Mouse (Mus musculus): ENCODE data around the gene Fndc3a. TPM values are rescaled to one million over a fixed set of nuclear protein-coding genes. Genes with fewer than 3 reads are reported as not detected.

The Fndc3a gene
- polyA plus RNA-seq, 1 experiment from 2014 or later, result 44.5 TPM

DNA sequence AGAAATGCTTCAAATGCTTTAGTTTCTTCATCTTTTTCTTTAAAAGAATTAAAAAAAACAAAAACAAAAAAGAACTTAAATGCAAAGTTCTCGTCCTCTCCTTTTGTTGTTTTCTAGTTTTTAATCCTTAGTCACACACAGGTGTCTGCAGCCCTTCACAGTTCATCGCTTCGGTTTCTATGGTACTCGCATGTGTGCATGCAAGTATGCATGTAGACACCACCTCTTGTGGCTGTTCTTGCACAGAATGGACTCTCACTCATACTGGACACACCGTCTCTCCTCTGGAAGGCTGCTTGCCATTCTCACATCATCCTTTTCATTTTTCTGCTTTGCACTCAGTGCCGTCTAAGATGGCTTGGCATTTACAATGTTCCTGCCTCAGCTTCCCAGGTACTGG, 126.8 kb downstream of the Fndc3a start:
- Histone ChIP-seq H3K27me3 (replicated peaks) (no peaks in the 10 kb centered on the region), H3K4me2 (replicated peaks) (no peak overlapping the region), H3K9ac (no peak overlapping the region), H3K9me3 (no peaks in the 10 kb centered on the region), H3K36me3 (0 out of 2 replicates have a peak, but pooled peaks cover 3% of the 10 kb centered on the region), H3K4me1 (replicated peaks) (no peaks in the 10 kb centered on the region), H3K4me3 (replicated peaks) (no peak overlapping the region), H3K27ac (no peak overlapping the region)
- no peak for ATAC-seq
- WGBS, result 92% methylated on average over 6 of the region's 6 CpGs

GRCm38 (mm10) chr14:72580991-72581390, 128.8 kb downstream of the Fndc3a start:
- 93% methylated on average over 3 of the region's 3 CpGs for WGBS
- Histone ChIP-seq H3K9ac (no peak overlapping the region), H3K27me3 (replicated peaks) (no peaks in the 10 kb centered on the region), H3K4me1 (replicated peaks) (no peaks in the 10 kb centered on the region), H3K9me3 (no peaks in the 10 kb centered on the region), H3K4me3 (replicated peaks) (no peak overlapping the region), H3K36me3 (no peaks in the 10 kb centered on the region), H3K4me2 (replicated peaks) (no peak overlapping the region), H3K27ac (no peak overlapping the region)
- ATAC-seq, result no peak

DNA sequence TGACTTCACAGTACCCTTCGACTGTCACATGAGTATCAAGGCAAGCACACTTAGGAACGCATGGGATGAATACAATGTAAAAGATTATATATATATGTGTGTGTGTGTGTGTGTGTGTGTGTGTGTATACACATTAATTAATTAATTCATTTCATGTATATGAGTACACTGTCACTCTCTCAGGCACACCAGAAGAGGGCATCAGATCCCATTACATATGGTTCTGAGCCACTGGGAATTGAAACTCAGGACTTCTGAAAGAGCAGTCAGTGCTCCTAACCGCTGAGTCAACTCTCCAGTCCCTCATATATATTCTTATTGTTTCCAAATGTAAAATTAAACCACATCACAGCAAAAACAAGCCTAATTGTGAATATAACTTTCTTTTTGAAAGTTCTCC, 133.5 kb downstream of the Fndc3a start:
- no peak overlapping the region for H3K4me2 ChIP-seq (replicated peaks)
- no peak overlapping the region for H3K27ac ChIP-seq
- no peak overlapping the region for H3K4me3 ChIP-seq (replicated peaks)
- no peaks in the 10 kb centered on the region for H3K4me1 ChIP-seq (replicated peaks)
- no peak for ATAC-seq
- no peak overlapping the region for H3K9ac ChIP-seq
- H3K27me3 ChIP-seq (replicated peaks), result no peaks in the 10 kb centered on the region
- WGBS, result 92% methylated on average over 3 of the region's 3 CpGs
- H3K9me3 ChIP-seq, result no peaks in the 10 kb centered on the region
- H3K36me3 ChIP-seq, result peaks cover 6% of the 10 kb centered on the region; the same call in 1 of the 2 replicates

GRCm38 (mm10) chr14:72563941-72564340, 145.9 kb downstream of the Fndc3a start:
- Histone ChIP-seq H3K27ac (no peak overlapping the region), H3K9ac (no peak overlapping the region), H3K4me2 (replicated peaks) (no peak overlapping the region), H3K36me3 (peaks cover 11% of the 10 kb centered on the region), H3K4me3 (replicated peaks) (no peak overlapping the region), H3K27me3 (replicated peaks) (no peaks in the 10 kb centered on the region), H3K4me1 (replicated peaks) (no peaks in the 10 kb centered on the region), H3K9me3 (no peaks in the 10 kb centered on the region)
- 85% methylated on average over 1 of the region's 1 CpGs for WGBS
- ATAC-seq, result no peak

DNA sequence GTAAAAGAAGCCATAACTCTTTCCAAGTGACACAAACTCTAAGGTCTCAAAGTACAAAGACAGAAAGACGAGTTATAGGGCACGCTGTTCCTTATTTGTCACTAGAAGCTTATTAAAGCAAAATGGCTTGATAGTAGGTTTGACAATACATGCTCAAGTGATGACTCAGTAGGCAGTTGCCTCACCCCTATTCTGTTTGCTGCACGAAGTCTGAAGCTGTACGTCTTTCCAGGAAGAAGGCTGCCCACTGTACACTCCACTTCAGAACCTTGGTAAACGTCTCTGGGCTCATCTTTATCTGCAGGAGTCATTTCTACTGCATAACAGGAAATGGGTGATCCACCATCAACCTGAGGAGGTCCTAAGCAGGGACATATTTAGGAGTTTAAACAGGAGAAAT, 151.0 kb downstream of the Fndc3a start:
- Histone ChIP-seq H3K27me3 (replicated peaks) (no peaks in the 10 kb centered on the region), H3K9ac (no peak overlapping the region), H3K4me1 (replicated peaks) (no peaks in the 10 kb centered on the region), H3K4me2 (replicated peaks) (no peak overlapping the region), H3K36me3 (peaks cover 30% of the 10 kb centered on the region), H3K9me3 (no peaks in the 10 kb centered on the region), H3K4me3 (replicated peaks) (no peak overlapping the region), H3K27ac (no peak overlapping the region)
- no peak for ATAC-seq
- WGBS, result 72% methylated on average over 5 of the region's 5 CpGs

DNA sequence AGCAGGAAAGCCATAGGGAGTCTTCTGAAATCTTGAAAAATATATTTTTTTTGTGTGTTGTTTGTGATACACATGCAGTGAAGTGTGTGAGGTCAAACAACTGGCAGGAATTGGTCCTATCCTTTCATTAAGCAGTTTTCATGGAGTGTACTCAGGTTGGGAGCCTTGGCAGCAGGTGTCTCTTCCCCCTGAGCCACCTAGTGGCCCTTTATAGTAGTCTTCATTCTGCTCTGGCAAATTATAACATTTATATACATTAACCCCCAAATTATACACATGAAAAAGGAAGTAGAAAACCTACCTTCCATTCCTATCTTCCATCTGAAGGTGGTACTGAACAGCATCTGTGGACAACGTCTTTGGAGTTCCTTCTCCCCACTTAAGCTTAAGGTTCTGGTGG, 154.0 kb downstream of the Fndc3a start:
- Histone ChIP-seq H3K4me3 (replicated peaks) (no peak overlapping the region), H3K27me3 (replicated peaks) (no peaks in the 10 kb centered on the region), H3K36me3 (peaks cover 26% of the 10 kb centered on the region), H3K4me1 (replicated peaks) (no peaks in the 10 kb centered on the region), H3K9me3 (no peaks in the 10 kb centered on the region), H3K4me2 (replicated peaks) (no peak overlapping the region), H3K9ac (no peak overlapping the region), H3K27ac (no peak overlapping the region)
- 75% methylated on average over 1 of the region's 1 CpGs for WGBS
- ATAC-seq, result no peak

DNA sequence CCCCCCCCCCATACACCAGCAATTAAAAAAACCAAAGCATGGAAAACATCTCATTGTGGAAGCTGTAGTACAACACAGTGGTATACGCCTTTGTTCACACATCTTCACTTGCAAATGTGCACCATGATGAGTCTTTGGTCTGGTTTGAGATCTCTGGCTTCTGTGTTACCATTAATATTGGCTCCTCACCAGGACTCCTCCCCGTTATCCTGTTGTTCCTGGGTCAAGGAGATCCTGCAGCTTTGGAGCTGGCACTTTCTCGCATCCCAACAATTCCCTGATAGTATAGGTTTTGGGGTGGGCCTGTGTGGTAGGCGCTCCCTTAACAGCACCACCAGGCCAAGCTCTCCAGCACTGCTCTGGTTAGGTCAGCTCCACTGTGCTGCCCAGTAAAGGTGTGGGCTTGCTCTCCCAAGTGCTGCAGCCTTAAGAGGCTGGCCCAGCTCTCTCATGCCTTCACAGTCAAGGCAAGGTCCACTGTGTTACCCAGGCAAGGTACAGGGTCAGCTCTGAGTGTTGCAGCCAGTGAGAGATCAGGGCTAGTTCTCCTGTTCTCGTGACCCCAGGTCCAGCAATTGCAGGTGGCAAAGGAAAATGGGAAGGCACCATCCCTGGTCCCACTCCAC, 173.3 kb downstream of the Fndc3a start:
- Histone ChIP-seq H3K9me3 (no peaks in the 10 kb centered on the region), H3K27me3 (replicated peaks) (peaks cover 13% of the 10 kb centered on the region), H3K4me2 (replicated peaks) (no peak overlapping the region), H3K4me3 (replicated peaks) (no peak overlapping the region), H3K36me3 (peaks cover 4% of the 10 kb centered on the region; the same call in 1 of the 2 replicates), H3K27ac (no peak overlapping the region), H3K4me1 (replicated peaks) (peaks cover 13% of the 10 kb centered on the region), H3K9ac (no peak overlapping the region)
- 87% methylated on average over 5 of the region's 5 CpGs for WGBS
- ATAC-seq, result no peak

GRCm38 (mm10) chr14:72533862-72534261, 175.9 kb downstream of the Fndc3a start:
- H3K27ac ChIP-seq, result no peak overlapping the region
- H3K4me2 ChIP-seq (replicated peaks), result no peak overlapping the region
- no peak for ATAC-seq
- H3K9me3 ChIP-seq, result no peaks in the 10 kb centered on the region
- 67% methylated on average over 7 of the region's 7 CpGs for WGBS
- H3K4me1 ChIP-seq (replicated peaks), result peaks cover 13% of the 10 kb centered on the region
- no peak overlapping the region for H3K4me3 ChIP-seq (replicated peaks)
- no peaks in the 10 kb centered on the region for H3K36me3 ChIP-seq
- peaks cover 25% of the 10 kb centered on the region for H3K27me3 ChIP-seq (replicated peaks)
- H3K9ac ChIP-seq, result no peak overlapping the region

GRCm38 (mm10) chr14:72532028-72532917, 177.5 kb downstream of the Fndc3a start:
- peak overlapping the region; percentile 95 for H3K4me2 ChIP-seq (replicated peaks)
- no peaks in the 10 kb centered on the region for H3K36me3 ChIP-seq
- peaks cover 25% of the 10 kb centered on the region for H3K27me3 ChIP-seq (replicated peaks)
- H3K27ac ChIP-seq, result no peak overlapping the region
- H3K9me3 ChIP-seq, result no peaks in the 10 kb centered on the region
- WGBS, result 4% methylated on average over 54 of the region's 54 CpGs
- peak overlapping the region; percentile 41 for H3K4me3 ChIP-seq (replicated peaks)
- H3K4me1 ChIP-seq (replicated peaks), result peaks cover 13% of the 10 kb centered on the region
- H3K9ac ChIP-seq, result peak overlapping the region; percentile 29; the same call in 1 of the 2 replicates
- peak; percentile 87 for ATAC-seq

DNA sequence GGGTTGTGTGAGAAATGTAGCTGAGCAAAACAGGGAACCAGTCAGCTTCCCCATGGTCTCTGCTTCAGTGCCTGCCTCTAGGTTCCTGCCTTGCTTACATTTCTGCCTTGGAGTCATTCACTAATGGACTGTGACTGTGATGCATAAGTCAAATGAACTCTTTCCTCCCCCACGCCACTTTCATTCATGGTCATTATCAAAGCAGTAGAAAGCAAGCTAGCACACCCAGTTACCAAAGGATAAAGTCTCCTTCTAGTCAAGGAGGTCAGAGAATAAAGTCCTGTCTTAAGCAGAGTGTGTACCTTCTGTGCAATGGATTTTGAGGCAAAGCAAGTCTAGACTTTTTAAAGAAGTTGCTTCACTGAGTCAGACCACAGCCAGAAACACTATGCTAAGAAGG, 182.7 kb downstream of the Fndc3a start:
- Histone ChIP-seq H3K4me1 (replicated peaks) (peaks cover 6% of the 10 kb centered on the region), H3K27me3 (replicated peaks) (peaks cover 18% of the 10 kb centered on the region), H3K36me3 (no peaks in the 10 kb centered on the region), H3K4me2 (replicated peaks) (no peak overlapping the region), H3K4me3 (replicated peaks) (no peak overlapping the region), H3K9ac (no peak overlapping the region), H3K9me3 (no peaks in the 10 kb centered on the region), H3K27ac (no peak overlapping the region)
- 62% methylated on average over 1 of the region's 1 CpGs for WGBS
- no peak for ATAC-seq

DNA sequence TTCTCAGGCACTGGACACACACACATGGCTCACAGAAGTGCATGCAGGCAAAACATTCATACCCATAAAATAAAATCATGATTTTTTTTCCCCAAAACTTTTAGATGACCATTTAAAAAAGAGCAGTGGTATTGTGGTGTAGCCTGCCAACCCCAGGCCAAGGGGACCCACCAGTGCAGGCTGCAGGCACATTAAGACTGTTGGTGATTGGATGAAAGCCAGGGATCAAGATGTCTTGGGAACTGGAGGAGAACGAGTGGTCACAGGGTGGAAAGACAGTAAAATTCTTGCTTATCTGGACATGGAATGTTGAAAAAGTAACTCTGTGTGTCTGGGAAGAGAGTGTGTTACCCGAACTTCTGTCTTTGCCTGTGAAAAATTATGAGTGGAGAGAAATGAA, 190.2 kb downstream of the Fndc3a start:
- H3K36me3 ChIP-seq, result no peaks in the 10 kb centered on the region
- no peak for ATAC-seq
- WGBS, result 23% methylated on average over 2 of the region's 2 CpGs
- H3K4me3 ChIP-seq (replicated peaks), result no peak overlapping the region
- H3K27ac ChIP-seq, result no peak overlapping the region
- no peaks in the 10 kb centered on the region for H3K4me1 ChIP-seq (replicated peaks)
- no peak overlapping the region for H3K9ac ChIP-seq
- H3K9me3 ChIP-seq, result no peaks in the 10 kb centered on the region
- H3K4me2 ChIP-seq (replicated peaks), result no peak overlapping the region
- no peaks in the 10 kb centered on the region for H3K27me3 ChIP-seq (replicated peaks)

GRCm38 (mm10) chr14:72518786-72519185, 191.0 kb downstream of the Fndc3a start:
- no peak overlapping the region for H3K27ac ChIP-seq
- WGBS, result 73% methylated on average over 6 of the region's 6 CpGs
- no peak overlapping the region for H3K9ac ChIP-seq
- no peaks in the 10 kb centered on the region for H3K36me3 ChIP-seq
- no peaks in the 10 kb centered on the region for H3K9me3 ChIP-seq
- H3K4me2 ChIP-seq (replicated peaks), result no peak overlapping the region
- no peak overlapping the region for H3K4me3 ChIP-seq (replicated peaks)
- no peak for ATAC-seq
- no peaks in the 10 kb centered on the region for H3K27me3 ChIP-seq (replicated peaks)
- H3K4me1 ChIP-seq (replicated peaks), result no peaks in the 10 kb centered on the region

- WGBS, result 25% methylated on average over 5 of the region's 5 CpGs
Measured at GRCm38 (mm10) chr14:72516376-72516775, 193.4 kb downstream of the Fndc3a start.

More at GRCm38 (mm10) chr14:72516376-72516775, 193.4 kb downstream of the Fndc3a start:
- no peak overlapping the region for H3K4me3 ChIP-seq (replicated peaks)
- H3K4me2 ChIP-seq (replicated peaks), result no peak overlapping the region
- H3K9ac ChIP-seq, result no peak overlapping the region
- H3K27ac ChIP-seq, result no peak overlapping the region
- no peaks in the 10 kb centered on the region for H3K4me1 ChIP-seq (replicated peaks)
- no peak for ATAC-seq
- no peaks in the 10 kb centered on the region for H3K9me3 ChIP-seq
- H3K27me3 ChIP-seq (replicated peaks), result no peaks in the 10 kb centered on the region
- H3K36me3 ChIP-seq, result no peaks in the 10 kb centered on the region

Data from intestine, embryonic 15.5 days (tissue).